Mouse (Mus musculus) lung, postnatal 0 days (tissue): ENCODE data around the gene Smarcd3. TPM values are rescaled to one million over a fixed set of nuclear protein-coding genes. Genes with fewer than 3 reads are reported as not detected.

Source experiments
- ATAC-seq: fragments of 200-750 bp; cut with Nextera tagmentation; 2 replicates; pipeline ENCODE4 v1.8.0; 2017; ENCODE audit warnings: moderate library complexity
- DNase-seq: peaks from one replicate; pipeline ENCODE4 v3.0.0-alpha.2; 2016; ENCODE audit warnings: low spot score
- H3K27ac ChIP-seq: fragments of 300-500 bp; sonication (generic); 2 replicates; pipeline ENCODE4 v1.5.1; 2014; ENCODE audit warnings: antibody characterized with exemption, mild to moderate bottlenecking, low read length, mixed read lengths
- H3K27me3 ChIP-seq: fragments of 300-500 bp; sonication (generic); replicated peaks from 2 replicates; pipeline ENCODE4 v1.6.1; 2014; ENCODE audit warnings: low read length, mixed read lengths; ENCODE audit not compliant: insufficient read depth
- H3K36me3 ChIP-seq: fragments of 300-500 bp; sonication (generic); 2 replicates; pipeline ENCODE4 v1.6.1; 2014; ENCODE audit warnings: low read length, mixed read lengths; ENCODE audit not compliant: insufficient read depth
- H3K4me1 ChIP-seq: fragments of 300-500 bp; sonication (generic); 2 replicates; pipeline ENCODE4 v1.6.1; 2014; ENCODE audit warnings: antibody characterized with exemption, low read depth, low read length, mixed read lengths; ENCODE audit not compliant: insufficient read depth
- H3K4me2 ChIP-seq: fragments of 300-500 bp; sonication (generic); replicated peaks from 2 replicates; pipeline ENCODE4 v1.6.1; 2014; ENCODE audit warnings: low read depth, mild to moderate bottlenecking, low read length, moderate library complexity, mixed read lengths
- H3K4me3 ChIP-seq: fragments of 300-500 bp; sonication (generic); 2 replicates; pipeline ENCODE4 v1.5.1; 2014; ENCODE audit warnings: low read depth, low read length
- H3K9ac ChIP-seq: fragments of 300-500 bp; sonication (generic); replicated peaks from 2 replicates; pipeline ENCODE4 v1.6.1; 2014; ENCODE audit warnings: low read depth, mild to moderate bottlenecking
- H3K9me3 ChIP-seq: fragments of 300-500 bp; sonication (generic); 2 replicates; pipeline ENCODE4 v1.6.1; 2016; ENCODE audit warnings: low read length, mixed read lengths
- CTCF ChIP-seq: IDR thresholded peaks from 2 replicates; pipeline ENCODE4 v1.5.1; 2016; ENCODE audit warnings: antibody characterized with exemption, mild to moderate bottlenecking
- EP300 ChIP-seq: IDR thresholded peaks from 2 replicates; pipeline ENCODE4 v1.6.1; 2016; ENCODE audit warnings: antibody characterized with exemption, mild to moderate bottlenecking, control low read depth
- WGBS: fragments of 180-500 bp; shearing (Covaris S2); extraction: QIAGEN DNeasy Blood & Tissue Kit; methylation state at CpG from one replicate; pipeline ENCODE4 v1.1.7; 2014; 5-methylcytosine and 5-hydroxymethylcytosine counted together
- polyA plus RNA-seq: library from polyadenylated mRNA; unstranded; fragments of >200 nt; fragmentation: Nextera tagmentation; extraction: Ambion mirVana; gene quantifications from 2 replicates; pipeline ENCODE4 v1.2.1, GENCODE M21; 2015

Gene Smarcd3
- polyA plus RNA-seq, 1 experiment from 2014 or later: 8.0 TPM

DNA sequence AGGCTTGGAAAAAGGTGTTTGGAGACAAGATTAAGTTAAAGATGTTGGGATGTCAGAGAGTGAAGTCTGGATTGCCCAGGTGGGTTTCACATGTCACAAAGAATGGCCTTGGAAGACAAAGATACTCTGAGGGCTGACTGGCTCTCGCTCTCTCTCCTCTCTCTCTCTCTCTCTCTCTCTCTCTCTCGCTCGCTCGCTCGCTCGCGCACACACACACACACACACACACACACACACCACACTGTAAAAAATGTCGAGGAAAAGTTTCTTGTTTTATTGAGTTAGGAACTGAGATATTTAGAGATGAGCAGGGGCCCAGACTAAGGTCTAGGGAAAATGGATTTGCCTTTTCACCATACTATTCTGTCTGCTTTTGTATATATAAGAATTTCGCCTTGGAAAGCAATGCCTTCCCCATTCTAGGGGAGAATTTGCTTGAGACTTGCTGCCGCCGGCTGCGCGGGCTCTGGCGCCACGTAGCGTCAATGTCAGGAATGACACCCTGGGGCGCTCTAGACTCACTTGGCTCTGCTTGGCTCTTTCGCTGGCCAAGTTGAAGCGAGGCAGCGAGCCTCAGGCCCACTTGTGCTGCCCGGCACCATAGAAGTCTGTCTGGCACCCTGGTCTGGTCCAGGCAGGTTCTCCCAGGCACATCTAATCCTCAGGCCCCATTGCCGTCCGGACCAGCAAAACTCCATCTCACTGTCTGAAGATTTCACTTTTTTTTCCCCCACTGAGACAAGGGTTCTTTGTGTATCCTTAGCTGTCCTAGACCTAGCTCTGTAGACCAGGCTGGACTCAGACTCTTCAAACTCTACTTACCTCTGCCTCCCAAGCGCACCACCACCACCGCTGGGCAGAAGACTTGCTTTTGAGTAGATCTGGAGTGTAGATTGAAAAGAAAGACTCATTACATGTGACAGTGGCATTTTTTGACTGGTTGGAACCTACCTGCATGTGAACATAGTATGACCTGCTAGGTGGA lies 27.8 kb upstream of the Smarcd3 start:
- DNase-seq (peak; percentile 85), ATAC-seq (peak; percentile 75)
- Histone ChIP-seq H3K36me3 (no peaks in the 10 kb centered on the region), H3K9ac (no peak overlapping the region), H3K27ac (no peak overlapping the region), H3K4me1 (no peaks in the 10 kb centered on the region), H3K9me3 (no peaks in the 10 kb centered on the region), H3K4me3 (no peak overlapping the region), H3K27me3 (no peaks in the 10 kb centered on the region), H3K4me2 (no peak overlapping the region)
- WGBS: 22% methylated on average over 24 of the region's 25 CpGs
- TF ChIP-seq CTCF (peak; percentile 98), EP300 (no peak)

DNA sequence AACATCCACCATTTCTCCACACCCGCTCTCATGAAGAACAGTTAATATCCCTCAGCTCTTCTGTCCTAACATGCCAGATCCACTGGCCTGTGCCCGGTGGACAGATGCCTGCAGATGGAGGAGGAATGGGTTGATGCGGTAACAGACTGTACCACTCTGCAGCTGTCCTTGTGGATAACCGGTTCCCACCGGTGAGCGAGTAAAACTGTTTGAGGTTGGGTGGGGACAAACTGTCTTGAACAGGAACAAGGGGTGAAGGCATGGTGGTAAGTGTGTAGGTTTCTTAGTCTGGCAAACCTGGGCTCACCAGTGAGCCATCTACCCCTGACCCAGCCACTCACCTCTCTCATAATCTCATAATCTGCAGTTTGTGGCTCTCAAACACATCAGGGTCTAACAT lies 27.1 kb upstream of the Smarcd3 start:
- DNase-seq (no peak), ATAC-seq (no peak)
- Histone ChIP-seq H3K4me2 (no peak overlapping the region), H3K27me3 (no peaks in the 10 kb centered on the region), H3K4me3 (no peak overlapping the region), H3K4me1 (no peaks in the 10 kb centered on the region), H3K36me3 (no peaks in the 10 kb centered on the region), H3K9ac (no peak overlapping the region), H3K9me3 (no peaks in the 10 kb centered on the region), H3K27ac (no peak overlapping the region)
- no peak for TF ChIP-seq CTCF
- no peak for TF ChIP-seq EP300
- WGBS: 84% methylated on average over 6 of the region's 6 CpGs

DNA sequence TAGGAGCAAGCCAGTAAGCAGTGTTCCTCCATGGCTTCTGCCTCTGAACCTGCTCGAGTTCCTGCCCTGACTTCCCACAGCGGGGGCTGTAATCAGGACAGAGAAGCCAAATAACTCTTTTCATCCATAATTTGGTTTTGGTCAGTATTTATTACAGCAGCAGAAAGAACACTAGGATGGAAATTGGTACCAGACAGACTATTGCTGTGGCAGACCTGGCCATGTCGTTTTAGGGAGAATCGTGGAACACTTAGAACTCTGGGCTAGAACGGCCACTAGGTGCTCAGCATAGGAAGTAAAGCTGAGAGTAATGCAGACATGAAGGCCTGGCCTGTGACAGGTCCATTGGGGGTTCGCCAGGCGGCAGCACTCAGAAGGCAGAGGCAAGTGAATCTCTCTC lies 25.5 kb upstream of the Smarcd3 start:
- ATAC-seq (no peak), DNase-seq (no peak)
- no peak overlapping the region for H3K4me2 ChIP-seq
- H3K36me3 ChIP-seq: no peaks in the 10 kb centered on the region
- no peaks in the 10 kb centered on the region for H3K4me1 ChIP-seq
- no peak overlapping the region for H3K9ac ChIP-seq
- H3K9me3 ChIP-seq: no peaks in the 10 kb centered on the region
- H3K4me3 ChIP-seq: no peak overlapping the region
- WGBS: 68% methylated on average over 7 of the region's 7 CpGs
- no peak overlapping the region for H3K27ac ChIP-seq
- no peak for TF ChIP-seq CTCF
- no peak for TF ChIP-seq EP300
- H3K27me3 ChIP-seq: no peaks in the 10 kb centered on the region

DNA sequence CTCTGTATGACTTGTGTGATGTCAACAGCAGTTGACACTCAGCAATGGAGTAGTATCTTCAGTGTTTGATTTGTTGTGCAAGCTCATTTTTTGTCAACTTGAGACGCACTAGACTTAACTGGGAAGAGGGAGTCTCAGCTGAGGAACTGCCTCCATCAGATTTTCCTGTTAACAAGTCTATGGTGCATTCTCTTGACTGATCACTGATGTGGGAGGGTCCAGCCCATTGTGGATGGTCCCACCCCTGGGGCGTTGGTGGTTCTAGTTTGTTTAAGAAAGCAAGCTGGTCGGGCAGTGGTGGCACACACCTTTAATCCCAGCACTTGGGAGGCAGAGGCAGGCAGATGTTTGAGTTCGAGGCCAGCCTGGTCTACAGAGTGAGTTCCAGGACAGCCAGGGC lies 25.0 kb upstream of the Smarcd3 start:
- H3K27ac ChIP-seq: no peak overlapping the region
- no peaks in the 10 kb centered on the region for H3K9me3 ChIP-seq
- no peaks in the 10 kb centered on the region for H3K36me3 ChIP-seq
- WGBS: 66% methylated on average over 4 of the region's 4 CpGs
- no peak for ATAC-seq
- no peak for DNase-seq
- no peaks in the 10 kb centered on the region for H3K27me3 ChIP-seq
- no peak overlapping the region for H3K4me2 ChIP-seq
- H3K9ac ChIP-seq: no peak overlapping the region
- no peak for TF ChIP-seq EP300
- TF ChIP-seq CTCF: no peak
- no peaks in the 10 kb centered on the region for H3K4me1 ChIP-seq
- H3K4me3 ChIP-seq: no peak overlapping the region

DNA sequence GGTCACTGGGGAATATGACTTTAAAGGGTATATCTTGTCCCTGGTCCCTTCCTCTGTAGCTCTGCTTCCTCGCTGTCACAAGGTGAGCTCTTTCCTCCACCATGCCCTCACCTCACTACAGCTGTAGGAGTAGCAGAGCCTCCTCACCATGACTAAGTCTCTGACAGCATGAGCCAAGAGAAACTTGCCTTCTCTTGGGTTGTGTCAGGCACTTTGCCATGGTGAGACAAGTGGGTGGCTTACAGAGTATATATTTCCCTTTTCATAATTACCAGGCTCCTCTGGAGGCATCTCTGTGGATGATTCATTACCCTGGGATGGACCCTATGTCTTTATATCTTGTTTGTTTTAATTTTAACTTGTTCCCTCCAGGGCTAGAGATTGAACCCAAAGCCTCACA lies 21.2 kb upstream of the Smarcd3 start:
- no peaks in the 10 kb centered on the region for H3K27me3 ChIP-seq
- WGBS: 85% methylated on average over 1 of the region's 1 CpGs
- no peak overlapping the region for H3K9ac ChIP-seq
- DNase-seq: no peak
- no peak for ATAC-seq
- no peak overlapping the region for H3K27ac ChIP-seq
- H3K4me3 ChIP-seq: no peak overlapping the region
- H3K4me2 ChIP-seq: no peak overlapping the region
- H3K36me3 ChIP-seq: no peaks in the 10 kb centered on the region
- no peaks in the 10 kb centered on the region for H3K9me3 ChIP-seq
- TF ChIP-seq CTCF (no peak), EP300 (no peak)
- no peaks in the 10 kb centered on the region for H3K4me1 ChIP-seq

DNA sequence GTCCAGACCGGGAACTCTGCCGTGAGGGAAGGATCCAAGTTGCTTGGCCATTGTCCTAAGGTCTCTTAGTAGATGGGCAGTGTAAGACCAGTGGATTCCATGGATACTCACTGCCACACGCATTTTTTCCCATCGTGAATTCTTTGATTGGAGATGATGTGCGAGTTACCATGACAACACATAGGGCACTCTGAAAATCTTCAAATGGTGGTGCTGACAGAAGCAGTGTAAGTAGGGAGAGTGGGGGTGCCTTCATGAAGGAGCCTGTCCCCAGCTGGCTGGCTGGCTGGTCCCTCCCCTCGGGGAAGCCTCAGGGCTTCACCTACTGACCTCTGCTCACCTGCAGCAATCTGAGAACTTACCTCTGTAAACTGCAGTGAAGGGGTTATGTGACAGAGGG lies 14.9 kb upstream of the Smarcd3 start:
- DNase-seq (no peak), ATAC-seq (no peak)
- Histone ChIP-seq H3K9ac (no peak overlapping the region), H3K4me1 (no peaks in the 10 kb centered on the region), H3K27ac (no peak overlapping the region), H3K36me3 (no peaks in the 10 kb centered on the region), H3K4me3 (no peak overlapping the region), H3K27me3 (no peaks in the 10 kb centered on the region), H3K9me3 (no peaks in the 10 kb centered on the region), H3K4me2 (no peak overlapping the region)
- TF ChIP-seq EP300 (no peak), CTCF (no peak)
- 54% methylated on average over 6 of the region's 6 CpGs for WGBS
